Mouse (Mus musculus): ENCODE data around the gene Agbl4.

- TF ChIP-seq MAFK (IDR thresholded peaks at IDR 0.05; ENCODE audit: insufficient read depth, low read depth, low read length): no peak
- no peak for TF ChIP-seq ZC3H11A (IDR thresholded peaks at IDR 0.05; ENCODE audit: borderline replicate concordance, low read depth, low read length)
- no peak for TF ChIP-seq CHD2 (IDR thresholded peaks at IDR 0.05; ENCODE audit: low read depth, low read length)
- no peak for TF ChIP-seq HCFC1 (IDR thresholded peaks at IDR 0.05; ENCODE audit: borderline replicate concordance, insufficient read depth, low read length)
- TF ChIP-seq ZNF384 (IDR thresholded peaks at IDR 0.05; ENCODE audit: low read depth, low read length): no peak
These were observed 1182.8 kb downstream of the Agbl4 start for GRCm38 (mm10) chr4:111580239-111580638.

Measured in ES-E14 (cell line).